Mouse (Mus musculus) erythroid progenitor cell, adult 5-6 weeks (primary cell): ENCODE measurements around the gene Kdm4c. TPM values are rescaled to one million over a fixed set of nuclear protein-coding genes. Genes with fewer than 3 reads are reported as not detected.
A peak's percentile ranks its signal among the peaks of the same experiment; 100 is the strongest.
"Not testable (repeated sequence)": the region's sequence is repeated elsewhere in the genome, so short reads cannot be mapped to it uniquely, and the experiment has no call there.

Experiments used
- ATAC-seq: replicated peaks from 2 replicates; pipeline ENCODE4 v1.8.0; 2016; ENCODE audit warnings: moderate number of reproducible peaks, mild to moderate bottlenecking, moderate TSS enrichment, inconsistent platforms; ENCODE audit not compliant: poor library complexity, low FRiP score, severe bottlenecking
- total RNA-seq, 2 experiments: library from RNA; stranded (forward) in 1 of 2; stranded (reverse) in 1 of 2; fragments of 150-400 nt in 1 of 2; fragments of 186-747, 209-891 nt in 1 of 2; gene quantifications; 2 replicates each; pipeline versions ENCODE4 v1.2.3 to v1.2.4; 2015 to 2017; ENCODE audit warnings: low replicate concordance in 2 of 2

The Kdm4c gene
- total RNA-seq (2015; ENCODE audit: low replicate concordance) (12.3 and 18.9 TPM in 2 replicates), total RNA-seq (2017; ENCODE audit: low replicate concordance) (18.5 and 20.1 TPM in 2 replicates)

- ATAC-seq = no peak
These were observed at the start of gene Kdm4c for GRCm38 (mm10) chr4:74242176-74242575. Kdm4c (plus strand) TSS chr4:74242497.

- ATAC-seq = no peak
These were observed 41.0 kb upstream of the Kdm4c start for GRCm38 (mm10) chr4:74201281-74201811.

GRCm38 (mm10) chr4:74221780-74222179, 20.5 kb upstream of the Kdm4c start:
- ATAC-seq = not testable (repeated sequence)

GRCm38 (mm10) chr4:74222360-74222759, 19.9 kb upstream of the Kdm4c start:
- ATAC-seq = 0 out of 2 replicates have a peak, but pooled peaks have one; percentile 46

- no peak for ATAC-seq
These were observed 18.1 kb upstream of the Kdm4c start for GRCm38 (mm10) chr4:74224210-74224609.

GRCm38 (mm10) chr4:74230994-74231393, 11.3 kb upstream of the Kdm4c start:
- 0 out of 2 replicates have a peak, but pooled peaks have one; percentile 27 for ATAC-seq

- no peak for ATAC-seq
These were observed 10.9 kb upstream of the Kdm4c start for GRCm38 (mm10) chr4:74231405-74231804.

GRCm38 (mm10) chr4:74233534-74233933, 8.8 kb upstream of the Kdm4c start:
- ATAC-seq = no peak

GRCm38 (mm10) chr4:74251348-74252244, 9.3 kb downstream of the Kdm4c start:
- ATAC-seq = peak; percentile 96

- ATAC-seq = peak; percentile 47
These were observed 10.2 kb downstream of the Kdm4c start for GRCm38 (mm10) chr4:74252245-74253105.

- ATAC-seq = no peak
These were observed 15.6 kb downstream of the Kdm4c start for GRCm38 (mm10) chr4:74257882-74258281.

- ATAC-seq = no peak
These were observed 16.2 kb downstream of the Kdm4c start for GRCm38 (mm10) chr4:74258538-74258937.

GRCm38 (mm10) chr4:74259331-74259730, 17.0 kb downstream of the Kdm4c start:
- no peak for ATAC-seq

- no peak for ATAC-seq
These were observed 19.6 kb downstream of the Kdm4c start for GRCm38 (mm10) chr4:74261879-74262278.

- ATAC-seq = no peak
These were observed 22.2 kb downstream of the Kdm4c start for GRCm38 (mm10) chr4:74264428-74264955.

GRCm38 (mm10) chr4:74271180-74271579, 28.9 kb downstream of the Kdm4c start:
- ATAC-seq = no peak

GRCm38 (mm10) chr4:74277486-74277885, 35.2 kb downstream of the Kdm4c start:
- peak; percentile 34; the same call in 1 of the 2 replicates for ATAC-seq

GRCm38 (mm10) chr4:74280170-74280569, 37.9 kb downstream of the Kdm4c start:
- ATAC-seq = no peak

GRCm38 (mm10) chr4:74287851-74288250, 45.6 kb downstream of the Kdm4c start:
- no peak for ATAC-seq

GRCm38 (mm10) chr4:74294726-74295125, 52.4 kb downstream of the Kdm4c start:
- no peak for ATAC-seq
